Mouse (Mus musculus): Measurements from ENCODE around the gene Kctd10.

Gene Kctd10

DNA sequence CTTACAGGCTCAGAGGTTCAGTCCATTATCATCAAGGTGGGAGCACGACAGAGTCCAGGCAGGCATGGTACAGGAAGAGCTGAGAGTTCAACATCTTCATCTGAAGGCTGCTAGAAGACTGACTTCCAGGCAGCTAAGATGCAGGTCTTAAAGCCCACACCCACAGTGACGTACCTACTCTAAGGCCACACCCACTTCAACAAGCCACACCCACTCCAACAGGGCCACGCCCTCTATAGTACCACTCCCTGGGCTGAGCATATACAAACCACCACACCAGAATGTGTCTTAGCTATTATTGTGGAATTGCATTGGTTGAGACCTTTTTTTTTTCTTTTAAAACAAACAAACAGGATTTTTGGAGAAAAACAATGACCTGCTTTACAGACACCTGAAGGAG, 34.8 kb downstream of the Kctd10 start:
- DNase-seq (ENCODE audit: extremely low spot score), result no peak

- DNase-seq (ENCODE audit: extremely low spot score), result no peak
Measured at GRCm38 (mm10) chr5:114343612-114344011, 36.7 kb downstream of the Kctd10 start.

- no peak for DNase-seq (ENCODE audit: extremely low spot score)
Measured at GRCm38 (mm10) chr5:114342996-114343395, 37.3 kb downstream of the Kctd10 start.

GRCm38 (mm10) chr5:114323791-114324507, 56.4 kb downstream of the Kctd10 start:
- DNase-seq (ENCODE audit: extremely low spot score), result peak; percentile 74

DNA sequence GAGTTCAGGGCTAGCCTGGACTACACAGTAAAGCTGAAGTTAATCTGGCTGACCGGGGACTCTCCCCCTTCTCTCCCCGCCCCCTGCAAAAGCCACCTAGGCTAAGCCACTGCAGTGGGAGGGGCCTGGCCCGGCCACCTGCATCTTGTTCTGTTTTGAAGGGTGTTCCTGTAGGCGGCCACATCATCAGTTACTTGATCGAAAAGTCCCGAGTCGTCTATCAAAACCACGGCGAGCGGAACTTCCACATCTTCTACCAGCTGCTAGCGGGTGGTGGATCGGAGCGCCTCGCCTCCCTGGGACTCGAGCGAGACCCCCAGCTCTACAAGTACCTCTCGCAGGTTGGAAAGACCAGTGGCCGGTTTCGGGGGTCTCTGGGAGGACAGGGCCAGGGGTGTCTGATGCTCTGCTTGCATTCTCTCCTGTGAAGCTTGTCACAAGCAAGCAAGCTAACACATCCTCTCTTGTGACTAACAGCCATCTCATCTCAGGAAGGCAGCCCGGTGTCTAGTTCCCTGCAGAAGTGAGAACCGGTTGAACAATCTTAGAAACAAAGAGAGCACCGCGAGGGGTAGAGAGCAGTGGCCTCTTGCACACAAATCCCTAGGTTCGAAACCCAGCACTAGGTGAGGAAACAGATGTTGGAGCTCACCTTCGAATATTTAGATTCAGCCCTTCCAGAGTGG, 57.1 kb downstream of the Kctd10 start:
- DNase-seq (ENCODE audit: extremely low spot score), result no peak

Data from embryo, embryonic 9.5 days (tissue).